Mouse (Mus musculus): Measurements from ENCODE around the gene Evc.

DNA sequence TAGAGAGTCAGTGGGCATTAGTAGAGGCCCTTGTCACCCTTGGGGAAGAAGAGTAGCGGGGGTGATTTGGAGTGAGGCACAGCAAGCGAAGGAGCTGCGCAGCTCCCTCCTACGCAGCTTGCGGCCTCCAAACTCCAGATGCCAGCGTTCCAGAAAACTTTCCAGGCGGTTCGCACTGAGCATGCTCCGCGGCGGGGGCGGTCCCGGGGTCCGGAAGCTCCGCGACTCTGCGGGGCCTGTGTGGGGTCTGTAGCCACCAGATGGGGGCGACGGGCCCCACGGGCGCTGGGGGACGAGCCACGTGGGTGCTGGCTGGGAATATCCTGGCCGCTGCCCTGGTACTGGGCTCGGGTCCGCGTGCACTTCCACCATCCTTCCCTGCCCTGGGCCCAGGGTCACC lies 1.6 kb upstream of the Evc start, which contains the start of gene Evc2:
- TF ChIP-seq CTCF (IDR thresholded peaks at IDR 0.05; ENCODE audit: low read depth, low read length) (no peak), EP300 (IDR thresholded peaks at IDR 0.05; ENCODE audit: insufficient read depth, low read depth, low read length) (no peak), POLR2A (IDR thresholded peaks at IDR 0.05; ENCODE audit: insufficient read depth, low read length) (no peak)

Measured in ES-Bruce4 (cell line).